Mouse (Mus musculus) testis, adult 2 months (tissue): ENCODE measurements around the gene Ccdc148. TPM values are rescaled to one million over a fixed set of nuclear protein-coding genes. Genes with fewer than 3 reads are reported as not detected.

Experiments used
- H3K27ac ChIP-seq: fragments of 200-500 bp; 2 replicates; pipeline ENCODE4 v1.5.1; 2012; ENCODE audit warnings: low read depth, low read length; ENCODE audit not compliant: control insufficient read depth, insufficient read depth
- H3K27me3 ChIP-seq: fragments of 200-500 bp; 2 replicates; pipeline ENCODE4 v1.6.1; 2012; ENCODE audit warnings: mild to moderate bottlenecking, low read length, moderate library complexity; ENCODE audit not compliant: control insufficient read depth, insufficient read depth
- H3K36me3 ChIP-seq: fragments of 200-500 bp; 2 replicates; pipeline ENCODE4 v1.6.1; 2012; ENCODE audit warnings: mild to moderate bottlenecking, low read length; ENCODE audit not compliant: control insufficient read depth, insufficient read depth
- H3K4me1 ChIP-seq: fragments of 200-500 bp; 2 replicates; pipeline ENCODE4 v1.6.1; 2012; ENCODE audit warnings: low read length; ENCODE audit not compliant: control insufficient read depth, insufficient read depth
- H3K4me3 ChIP-seq: fragments of 200-500 bp; 2 replicates; pipeline ENCODE4 v1.5.1; 2012; ENCODE audit warnings: low read depth, mild to moderate bottlenecking, low read length, moderate library complexity, mixed read lengths; ENCODE audit not compliant: control insufficient read depth
- CTCF ChIP-seq: fragments of 200-500 bp; IDR thresholded peaks from 2 replicates; pipeline ENCODE4 v1.5.1; 2012; ENCODE audit warnings: low read depth, mild to moderate bottlenecking, inconsistent platforms, low read length, moderate library complexity; ENCODE audit not compliant: control insufficient read depth, insufficient read depth, insufficient replicate concordance
- POLR2A ChIP-seq: fragments of 200-500 bp; IDR thresholded peaks from 2 replicates; pipeline ENCODE4 v1.6.1; 2012; ENCODE audit warnings: low read depth, mild to moderate bottlenecking, inconsistent platforms, low read length, moderate library complexity; ENCODE audit not compliant: control insufficient read depth
- polyA plus RNA-seq: library from polyadenylated mRNA; depleted of rRNA; stranded (reverse); fragments of >200 nt; gene quantifications from 2 replicates; pipeline ENCODE4 v1.2.3, GENCODE M21; 2012

Gene Ccdc148
- polyA plus RNA-seq, 1 experiment: 4.2 TPM

- Histone ChIP-seq H3K36me3 (no peaks in the 10 kb centered on the region), H3K27me3 (no peaks in the 10 kb centered on the region), H3K4me3 (peak overlapping the region; percentile 21), H3K4me1 (peaks cover 12% of the 10 kb centered on the region), H3K27ac (no peak overlapping the region)
- no peak for TF ChIP-seq POLR2A
- TF ChIP-seq CTCF: no peak
Observed at GRCm38 (mm10) chr2:59043313-59044032, 117.0 kb downstream of the Ccdc148 start.

- no peak overlapping the region; the same call in 1 of the 2 replicates for H3K4me3 ChIP-seq
- TF ChIP-seq POLR2A (no peak), CTCF (no peak)
- H3K27me3 ChIP-seq: no peaks in the 10 kb centered on the region
- peaks cover 12% of the 10 kb centered on the region for H3K4me1 ChIP-seq
- no peak overlapping the region for H3K27ac ChIP-seq
- no peaks in the 10 kb centered on the region for H3K36me3 ChIP-seq
Observed at GRCm38 (mm10) chr2:59042616-59043015, 117.9 kb downstream of the Ccdc148 start.

- Histone ChIP-seq H3K4me1 (no peaks in the 10 kb centered on the region), H3K36me3 (no peaks in the 10 kb centered on the region), H3K27me3 (no peaks in the 10 kb centered on the region), H3K27ac (no peak overlapping the region), H3K4me3 (no peak overlapping the region)
- TF ChIP-seq POLR2A: no peak
Observed at GRCm38 (mm10) chr2:59036433-59036832, 124.0 kb downstream of the Ccdc148 start.

GRCm38 (mm10) chr2:59035206-59035605 lies 125.3 kb downstream of the Ccdc148 start:
- no peaks in the 10 kb centered on the region for H3K4me1 ChIP-seq
- no peak overlapping the region for H3K27ac ChIP-seq
- H3K27me3 ChIP-seq: no peaks in the 10 kb centered on the region
- H3K36me3 ChIP-seq: no peaks in the 10 kb centered on the region
- H3K4me3 ChIP-seq: no peak overlapping the region
- TF ChIP-seq CTCF (no peak), POLR2A (no peak)

GRCm38 (mm10) chr2:59034281-59034680 lies 126.2 kb downstream of the Ccdc148 start:
- Histone ChIP-seq H3K36me3 (no peaks in the 10 kb centered on the region), H3K27ac (no peak overlapping the region), H3K4me3 (no peak overlapping the region), H3K27me3 (no peaks in the 10 kb centered on the region), H3K4me1 (no peaks in the 10 kb centered on the region)
- no peak for TF ChIP-seq POLR2A
- TF ChIP-seq CTCF: no peak

GRCm38 (mm10) chr2:59024558-59024957 lies 135.9 kb downstream of the Ccdc148 start:
- Histone ChIP-seq H3K4me1 (no peaks in the 10 kb centered on the region), H3K27me3 (no peaks in the 10 kb centered on the region), H3K27ac (no peak overlapping the region), H3K4me3 (no peak overlapping the region), H3K36me3 (no peaks in the 10 kb centered on the region)
- no peak for TF ChIP-seq CTCF
- no peak for TF ChIP-seq POLR2A

GRCm38 (mm10) chr2:59007356-59007755 lies 153.1 kb downstream of the Ccdc148 start:
- no peaks in the 10 kb centered on the region for H3K27me3 ChIP-seq
- no peak overlapping the region for H3K4me3 ChIP-seq
- no peaks in the 10 kb centered on the region for H3K36me3 ChIP-seq
- TF ChIP-seq CTCF (no peak), POLR2A (no peak)
- no peaks in the 10 kb centered on the region for H3K4me1 ChIP-seq
- H3K27ac ChIP-seq: no peak overlapping the region
